Mouse (Mus musculus) MEL (cell line): ENCODE results near the gene Itga9. TPM values are rescaled to one million over a fixed set of nuclear protein-coding genes. Genes with fewer than 3 reads are reported as not detected.

Source experiments
- DNase-seq: peaks from one replicate; pipeline ENCODE4 v3.0.0; 2011; ENCODE audit warnings: low read depth, low spot score
- H3K27ac ChIP-seq: 2 replicates; pipeline ENCODE4 v1.5.1; 2012; ENCODE audit warnings: low read depth, mild to moderate bottlenecking, control low read depth, low read length, moderate library complexity; ENCODE audit not compliant: control insufficient read depth
- H3K27me3 ChIP-seq, 2 experiments: fragments of 150-350 bp in 1 of 2; sonication (generic) in 1 of 2; 2 replicates each; pipeline ENCODE4 v1.6.1; 2012; ENCODE audit warnings: low read length in 2 of 2, mild to moderate bottlenecking in 2 of 2, improper control_type of control experiment in 1 of 2, moderate library complexity in 1 of 2; ENCODE audit not compliant: insufficient read depth in 2 of 2, control insufficient read depth in 1 of 2
- H3K36me3 ChIP-seq, 2 experiments: 2 replicates each; pipeline ENCODE4 v1.6.1; 2012 to 2014; ENCODE audit warnings: low read length in 2 of 2, improper control_type of control experiment in 1 of 2, inconsistent platforms in 1 of 2, mild to moderate bottlenecking in 1 of 2; ENCODE audit not compliant: insufficient read depth in 2 of 2, control insufficient read depth in 1 of 2
- H3K4me1 ChIP-seq, 2 experiments: fragments of 150-350 bp in 1 of 2; sonication (generic) in 1 of 2; 2 replicates each; pipeline ENCODE4 v1.6.1; 2012; ENCODE audit warnings: low read length in 2 of 2, improper control_type of control experiment in 1 of 2, mild to moderate bottlenecking in 1 of 2; ENCODE audit not compliant: insufficient read depth in 2 of 2, control insufficient read depth in 1 of 2
- H3K4me3 ChIP-seq, 2 experiments: fragments of 150-350 bp in 1 of 2; sonication (generic) in 1 of 2; 2 replicates each; pipeline ENCODE4 v1.5.1; 2012; ENCODE audit warnings: low read depth in 2 of 2, low read length in 2 of 2, mild to moderate bottlenecking in 2 of 2, moderate library complexity in 2 of 2, control low read depth in 1 of 2, improper control_type of control experiment in 1 of 2; ENCODE audit not compliant: control insufficient read depth in 1 of 2, insufficient read depth in 1 of 2
- H3K79me2 ChIP-seq: 2 replicates; pipeline ENCODE4 v1.6.1; 2012; ENCODE audit warnings: mild to moderate bottlenecking, low read length, moderate library complexity; ENCODE audit not compliant: control insufficient read depth, poor library complexity, insufficient read depth
- H3K9ac ChIP-seq: 2 replicates; pipeline ENCODE4 v1.6.1; 2012; ENCODE audit warnings: low read depth, mild to moderate bottlenecking, control low read depth, low read length, moderate library complexity; ENCODE audit not compliant: control insufficient read depth, poor library complexity, severe bottlenecking
- H3K9me3 ChIP-seq: fragments of 150-350 bp; sonication (generic); replicated peaks from 2 replicates; pipeline ENCODE4 v1.6.1; 2012; ENCODE audit warnings: mild to moderate bottlenecking, low read length, improper control_type of control experiment, moderate library complexity; ENCODE audit not compliant: insufficient read depth
- CHD1 ChIP-seq: IDR thresholded peaks from 2 replicates; pipeline ENCODE4 v1.6.1; 2012; ENCODE audit warnings: low read depth, mild to moderate bottlenecking, inconsistent platforms, low read length, improper control_type of control experiment
- CHD2 ChIP-seq: IDR thresholded peaks from 2 replicates; pipeline ENCODE4 v1.6.1; 2011; ENCODE audit warnings: low read length, improper control_type of control experiment
- GABPA ChIP-seq: IDR thresholded peaks from 2 replicates; pipeline ENCODE4 v1.6.1; 2012; ENCODE audit warnings: low read depth, mild to moderate bottlenecking, inconsistent platforms, low read length, improper control_type of control experiment, moderate library complexity
- GATA1 ChIP-seq: IDR thresholded peaks from 2 replicates; pipeline ENCODE4 v1.6.1; 2011; ENCODE audit warnings: low read depth, low read length, improper control_type of control experiment
- JUND ChIP-seq: IDR thresholded peaks from 2 replicates; pipeline ENCODE4 v1.6.1; 2011; ENCODE audit warnings: low read depth, mild to moderate bottlenecking, improper control_type of control experiment, low read length
- MAFK ChIP-seq: IDR thresholded peaks from 2 replicates; pipeline ENCODE4 v1.6.1; 2011; ENCODE audit warnings: low read depth, mild to moderate bottlenecking, low read length, improper control_type of control experiment, borderline replicate concordance
- MAX ChIP-seq: IDR thresholded peaks from 2 replicates; pipeline ENCODE4 v1.6.1; 2011; ENCODE audit warnings: low read length, improper control_type of control experiment
- MEF2A ChIP-seq: IDR thresholded peaks from 2 replicates; pipeline ENCODE4 v1.6.1; 2014; ENCODE audit warnings: low read depth, mild to moderate bottlenecking, inconsistent platforms, low read length, improper control_type of control experiment; ENCODE audit not compliant: poor library complexity, insufficient replicate concordance, severe bottlenecking; ENCODE audit errors: extremely low read depth
- RAD21 ChIP-seq: IDR thresholded peaks from 2 replicates; pipeline ENCODE4 v1.6.1; 2011; ENCODE audit warnings: mild to moderate bottlenecking, low read depth, low read length, improper control_type of control experiment
- UBTF ChIP-seq: IDR thresholded peaks from 2 replicates; pipeline ENCODE4 v1.6.1; 2012; ENCODE audit warnings: low read depth, mild to moderate bottlenecking, inconsistent platforms, low read length, improper control_type of control experiment, moderate library complexity, borderline replicate concordance; ENCODE audit not compliant: insufficient read depth
- USF2 ChIP-seq, 2 experiments: IDR thresholded peaks; 2 replicates each; pipeline ENCODE4 v1.6.1; 2011 to 2012; ENCODE audit warnings: improper control_type of control experiment in 2 of 2, low read length in 2 of 2, borderline replicate concordance in 1 of 2, inconsistent platforms in 1 of 2, low read depth in 1 of 2, mild to moderate bottlenecking in 1 of 2; ENCODE audit not compliant: insufficient read depth in 1 of 2
- ZC3H11A ChIP-seq: IDR thresholded peaks from 2 replicates; pipeline ENCODE4 v1.6.1; 2012; ENCODE audit warnings: low read depth, mild to moderate bottlenecking, inconsistent platforms, low read length, improper control_type of control experiment
- polyA plus RNA-seq, 2 experiments: library from polyadenylated mRNA; stranded (reverse) in 1 of 2; unstranded in 1 of 2; fragments of >175 nt in 1 of 2; fragments of >200 nt in 1 of 2; gene quantifications; 2 replicates each; pipeline versions ENCODE4 v1.2.1 to v1.2.4; 2012; ENCODE audit warnings: low replicate concordance in 2 of 2, low read depth in 1 of 2; ENCODE audit not compliant: insufficient read length in 2 of 2, insufficient read depth in 1 of 2, missing spikeins in 1 of 2
- total RNA-seq: library from RNA; depleted of rRNA; stranded (reverse); fragments of 300-350 nt; gene quantifications from 2 replicates; pipeline ENCODE4 v1.2.3, GENCODE M21; 2012

The Itga9 gene
- total and polyA plus RNA-seq, 3 experiments: 0.19 to 0.21 TPM; not detected in 1

DNA sequence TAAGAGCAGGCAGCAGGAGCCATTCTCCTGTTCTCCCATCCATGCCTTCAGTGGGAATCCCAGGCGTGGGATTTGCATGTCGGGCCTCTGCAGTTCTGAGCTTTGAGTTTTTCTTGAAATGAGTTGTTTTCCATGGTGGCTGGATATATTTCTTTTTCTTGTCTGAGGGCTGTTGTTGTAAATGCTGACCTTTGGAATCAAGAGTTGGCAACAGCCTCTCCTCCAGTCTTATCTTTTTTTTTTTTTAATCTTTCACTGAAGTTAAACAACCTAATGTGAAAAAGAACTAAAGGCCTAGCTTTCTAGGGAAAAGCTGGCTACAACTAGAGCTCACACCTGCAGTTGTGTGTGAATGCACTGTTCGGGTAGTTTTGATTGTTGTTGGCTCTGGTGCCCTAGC, 240.3 kb downstream of the Itga9 start:
- H3K36me3 ChIP-seq: no peaks in the 10 kb centered on the region
- H3K4me1 ChIP-seq: no peaks in the 10 kb centered on the region
- no peak overlapping the region for H3K27ac ChIP-seq
- H3K27me3 ChIP-seq: peaks cover 9 to 11% of the 10 kb centered on the region in 2 experiments
- no peak overlapping the region for H3K9ac ChIP-seq
- no peak for DNase-seq
- H3K9me3 ChIP-seq: no peaks in the 10 kb centered on the region
- H3K4me3 ChIP-seq: no peak overlapping the region
- H3K79me2 ChIP-seq: no peaks in the 10 kb centered on the region
- no peak for TF ChIP-seq MEF2A

DNA sequence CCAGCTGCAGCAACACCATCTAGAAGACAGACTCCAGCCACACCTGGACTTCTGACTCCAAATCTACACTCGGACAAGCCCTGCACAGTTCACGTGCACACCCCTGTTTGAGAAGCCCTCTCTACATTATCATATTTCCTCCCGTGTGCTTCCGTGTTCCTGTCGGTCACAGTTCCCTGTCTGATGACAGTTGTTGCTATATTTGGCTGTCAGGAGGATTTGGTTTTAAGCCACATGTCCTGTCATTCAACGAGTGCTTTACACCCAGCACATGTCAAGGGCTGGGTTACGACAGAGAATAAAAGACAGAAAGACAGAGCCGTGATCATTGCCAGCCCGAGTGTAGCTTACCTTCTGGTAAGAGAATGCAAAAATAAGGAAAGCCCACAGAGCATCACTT, 250.2 kb downstream of the Itga9 start:
- TF ChIP-seq MAX (no peak), UBTF (no peak), RAD21 (no peak)
- TF ChIP-seq, all 39 proteins: peak for 0
- no peak overlapping the region for H3K9ac ChIP-seq
- no peak overlapping the region for H3K4me3 ChIP-seq
- DNase-seq: no peak
- H3K4me1 ChIP-seq: no peaks in the 10 kb centered on the region
- no peaks in the 10 kb centered on the region for H3K79me2 ChIP-seq
- H3K27ac ChIP-seq: no peak overlapping the region
- no peaks in the 10 kb centered on the region for H3K9me3 ChIP-seq
- H3K36me3 ChIP-seq: no peaks in the 10 kb centered on the region
- H3K27me3 ChIP-seq: no peaks in the 10 kb centered on the region; a peak in 2 of 4 replicates

DNA sequence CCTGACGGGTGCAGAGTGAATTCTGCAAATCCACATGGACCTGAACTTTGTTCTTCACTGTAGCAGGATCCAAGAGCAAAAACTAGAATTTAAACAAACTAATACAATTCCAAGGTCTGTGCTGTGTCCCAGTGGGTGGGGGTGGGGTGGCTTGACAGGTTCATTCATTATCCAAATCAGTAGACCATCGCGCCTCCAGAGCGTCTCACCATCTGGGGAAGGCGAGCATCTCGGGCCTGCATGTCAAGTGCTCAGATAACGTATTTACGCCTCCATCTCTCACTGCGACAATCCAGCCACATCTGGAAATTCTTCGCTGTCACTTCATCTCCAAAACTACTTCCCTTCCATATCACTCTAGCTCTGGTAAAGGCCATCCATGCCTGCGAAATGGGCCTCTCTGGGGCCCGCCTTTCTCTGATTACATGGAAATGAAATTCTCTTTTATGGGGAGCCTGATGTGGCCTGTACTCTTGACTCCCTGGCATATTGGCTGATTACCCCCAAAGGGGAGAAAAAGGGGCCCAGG, 254.2 kb downstream of the Itga9 start:
- H3K4me3 ChIP-seq: no peak overlapping the region
- H3K36me3 ChIP-seq: no peaks in the 10 kb centered on the region
- H3K27ac ChIP-seq: no peak overlapping the region
- no peak for DNase-seq
- TF ChIP-seq GATA1: no peak
- no peak for TF ChIP-seq JUND
- TF ChIP-seq CHD1: no peak
- H3K4me1 ChIP-seq: no peaks in the 10 kb centered on the region
- H3K79me2 ChIP-seq: no peaks in the 10 kb centered on the region
- H3K27me3 ChIP-seq: no peaks in the 10 kb centered on the region
- no peaks in the 10 kb centered on the region for H3K9me3 ChIP-seq
- no peak overlapping the region for H3K9ac ChIP-seq

DNA sequence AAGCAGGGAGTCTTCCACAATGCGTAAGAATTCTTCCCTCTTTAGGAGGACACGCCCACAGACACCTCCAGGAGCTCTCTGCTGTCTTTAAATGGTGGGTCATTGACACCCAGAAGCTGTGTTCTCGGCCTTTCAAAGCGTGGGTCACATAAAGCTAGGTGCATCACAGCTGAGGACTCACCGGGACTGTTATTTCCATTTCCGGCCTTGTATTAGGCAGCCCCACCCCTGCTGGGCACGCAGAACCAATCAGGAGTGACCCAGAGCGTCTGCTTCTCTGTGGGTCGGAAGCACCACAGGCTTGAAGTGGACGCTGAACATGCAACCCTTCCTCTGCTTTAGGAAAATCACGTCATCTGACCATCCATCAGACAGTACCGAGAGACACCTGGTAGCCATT, 255.7 kb downstream of the Itga9 start:
- Histone ChIP-seq H3K36me3 (no peaks in the 10 kb centered on the region; a peak in 1 of 4 replicates), H3K27ac (no peak overlapping the region)

More for the DNA sequence above, 255.7 kb downstream of the Itga9 start:
- Histone ChIP-seq H3K79me2 (no peaks in the 10 kb centered on the region), H3K4me3 (no peak overlapping the region)
- TF ChIP-seq USF2 (IDR thresholded peaks at IDR 0.05; ENCODE audit: borderline replicate concordance in 1 of 2, insufficient read depth in 1 of 2, low read depth in 1 of 2, low read length in 2 of 2): no peak
- TF ChIP-seq CHD2: no peak
- no peak for TF ChIP-seq MAFK
- no peak for TF ChIP-seq GABPA
- no peak for TF ChIP-seq ZC3H11A
- TF ChIP-seq, all 39 proteins: peak for 0
- no peak overlapping the region for H3K9ac ChIP-seq
- no peak for DNase-seq
- no peaks in the 10 kb centered on the region for H3K27me3 ChIP-seq
- peaks cover 3 to 6% of the 10 kb centered on the region in 2 experiments; a peak in 1 of 4 replicates for H3K4me1 ChIP-seq
- H3K9me3 ChIP-seq: no peaks in the 10 kb centered on the region
